Mouse (Mus musculus): ENCODE data around the gene 1700001O22Rik.

DNA sequence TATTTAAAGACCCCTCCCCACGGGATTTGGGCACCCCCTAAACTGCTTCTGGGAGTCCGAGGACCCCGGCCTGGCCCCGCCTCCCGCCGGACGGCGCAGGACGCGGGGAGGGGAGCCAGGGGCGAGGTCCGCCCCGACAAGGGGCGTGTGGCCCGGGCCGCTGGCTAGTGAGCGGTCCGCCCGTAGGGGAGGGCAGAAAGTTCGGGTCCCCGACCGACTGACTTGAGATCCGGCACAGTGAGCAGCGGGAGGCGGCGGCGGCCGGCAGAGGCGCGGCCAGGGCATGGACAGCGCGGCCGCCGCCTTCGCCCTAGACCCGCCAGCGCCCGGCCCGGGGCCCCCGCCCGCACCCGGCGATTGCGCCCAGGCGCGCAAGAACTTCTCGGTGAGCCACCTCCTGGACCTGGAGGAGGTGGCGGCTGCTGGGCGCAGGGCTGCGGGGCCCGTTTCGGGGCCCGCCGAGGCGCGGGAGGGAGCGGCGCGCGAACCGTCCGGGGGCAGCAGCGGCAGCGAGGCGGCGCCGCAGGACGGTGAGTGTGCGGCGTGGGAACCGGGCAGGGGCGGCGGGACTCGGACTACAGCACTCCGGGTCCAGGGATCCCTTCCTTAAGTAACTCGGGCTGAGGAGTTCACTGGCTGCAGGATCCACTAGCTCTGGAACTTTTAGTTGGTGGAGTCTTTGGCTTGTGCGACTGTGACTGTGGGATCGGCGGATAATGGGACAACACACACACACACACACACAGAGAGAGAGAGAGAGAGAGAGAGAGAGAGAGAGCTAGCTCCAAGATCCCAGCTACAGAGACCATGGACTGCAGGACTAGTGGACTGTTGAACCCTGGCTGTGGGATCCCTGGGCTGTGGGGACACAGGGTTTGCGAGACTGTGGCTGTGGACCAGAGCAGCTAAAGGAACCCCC, 42.0 kb upstream of the 1700001O22Rik start:
- TF ChIP-seq CTCF (IDR thresholded peaks at IDR 0.05; ENCODE audit: low read depth) (no peak), EP300 (IDR thresholded peaks at IDR 0.05; ENCODE audit: low read depth) (no peak)

Data from liver, postnatal 0 days (tissue).